Comparison of ENCODE assay signal across 8 mouse cellular contexts in the genomic region with DNA sequence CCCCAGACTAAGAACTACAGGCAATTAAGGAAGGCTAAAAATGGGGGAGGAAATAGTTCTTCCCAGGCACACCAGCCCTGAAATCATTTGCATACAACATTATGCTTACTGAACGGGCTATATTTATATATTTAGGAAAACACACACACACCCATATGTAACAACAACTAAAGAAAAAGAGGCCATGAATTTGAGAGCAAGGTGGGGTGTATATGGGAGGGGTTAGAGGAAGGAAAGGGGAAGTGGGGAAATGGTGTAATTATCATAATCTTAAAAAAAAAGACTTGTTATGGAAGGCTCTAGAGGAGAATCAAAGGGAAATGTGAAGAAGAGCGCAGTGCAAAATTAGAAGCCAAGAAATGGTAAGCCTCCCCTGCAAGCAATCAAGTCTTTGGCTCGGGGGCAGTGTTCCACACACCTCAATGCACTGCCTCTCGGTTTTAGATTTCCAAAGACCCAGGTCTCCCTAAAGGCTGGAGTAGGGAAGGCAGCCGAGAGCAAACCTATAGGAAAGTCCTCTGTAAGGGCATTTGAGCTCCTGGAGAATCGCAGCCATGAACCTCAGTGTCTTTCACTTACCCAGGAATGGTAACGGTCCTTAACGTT. TPM values are rescaled to one million over a fixed set of nuclear protein-coding genes. Genes with fewer than 3 reads are reported as not detected.
A peak's percentile ranks its signal among the peaks of the same experiment; 100 is the strongest.
DNase-seq lines count a peak whose midpoint lies in the region; ATAC-seq and TF ChIP-seq lines count a peak whose summit lies in the region.

No protein-coding gene starts in this region.

- peak overlapping the region; percentile 88 for H3K27ac ChIP-seq in kidney, embryonic 16.5 days (ENCODE audit: low read length)
- H3K27ac ChIP-seq in brown adipose tissue, adult 24 weeks (replicated peaks; ENCODE audit: low read depth, low read length) = peak overlapping the region; percentile 94

- H3K9ac ChIP-seq in kidney, embryonic 16.5 days (replicated peaks; ENCODE audit: low read length) = peak overlapping the region; percentile 88

- peaks cover 17% of the 10 kb centered on the region for H3K4me1 ChIP-seq in kidney, embryonic 16.5 days (ENCODE audit: insufficient read depth, low read length)
- peaks cover 2% of the 10 kb centered on the region; the same call in 1 of the 2 replicates for H3K4me1 ChIP-seq in brown adipose tissue, adult 24 weeks (ENCODE audit: control insufficient read depth, insufficient read depth, insufficient read length, low read length)

- peaks cover 4% of the 10 kb centered on the region; the same call in 1 of the 2 replicates for H3K36me3 ChIP-seq in kidney, embryonic 16.5 days (ENCODE audit: insufficient read depth, low read length)
- H3K36me3 ChIP-seq in myocyte (ENCODE audit: control insufficient read depth, insufficient read depth) = peaks cover 8% of the 10 kb centered on the region

- 11% methylated on average over 8 of the region's 8 CpGs for WGBS in kidney, embryonic 16.5 days

- no peaks in the 10 kb centered on the region for H3K27me3 ChIP-seq in kidney, embryonic 16.5 days (ENCODE audit: insufficient read depth, low read length)
- no peaks in the 10 kb centered on the region for H3K27me3 ChIP-seq in myocyte (ENCODE audit: control insufficient read depth, insufficient read depth, insufficient read length)

- H3ac ChIP-seq in myocyte (ENCODE audit: control insufficient read depth, insufficient read length) = peak overlapping the region; percentile 36

- peak overlapping the region; percentile 60 for H3K4me2 ChIP-seq in kidney, embryonic 16.5 days (replicated peaks; ENCODE audit: low read depth, low read length)
- H3K4me2 ChIP-seq in myocyte (ENCODE audit: low read depth) = peak overlapping the region; percentile 82

- DNase-seq in kidney, postnatal 14 days = no peak
- DNase-seq in ovary, postnatal 14 days (ENCODE audit: low spot score) = no peak
- DNase-seq in embryo, embryonic 11 days = no peak
- no peak for DNase-seq in ovary, adult 18-20 months (ENCODE audit: low spot score)

- peak overlapping the region; percentile 81 for H3K4me3 ChIP-seq in kidney, embryonic 16.5 days (ENCODE audit: low read length)
- H3K4me3 ChIP-seq in brown adipose tissue, adult 24 weeks (ENCODE audit: insufficient read depth, low read depth, low read length) = peak overlapping the region; percentile 77
- H3K4me3 ChIP-seq in myocyte = peak overlapping the region; percentile 68

- peaks cover 64% of the 10 kb centered on the region for H3K79me2 ChIP-seq in myocyte (ENCODE audit: control insufficient read depth, insufficient read depth)

- no peak for TF ChIP-seq POLR2A in myocyte (IDR thresholded peaks at IDR 0.05; ENCODE audit: insufficient read length, low read depth)

- peak; percentile 50 for ATAC-seq in kidney, embryonic 16.5 days (ENCODE audit: low FRiP score, low TSS enrichment)
- ATAC-seq in inflammation-experienced regulatory T-cells, adult 6 months = peak; percentile 3

- H3K9me3 ChIP-seq in kidney, embryonic 16.5 days (ENCODE audit: low read length) = no peaks in the 10 kb centered on the region

TF ChIP-seq in myocyte, 11 proteins besides CTCF, POLR2A, EP300 and RAD21:
- TF ChIP-seq POLR2AphosphoS2 (IDR thresholded peaks at IDR 0.05; ENCODE audit: insufficient read length, low read depth) = no peak

RNA-seq across cellular contexts. Expression of a gene that starts 0.3 kb away (rescaled TPM):
- 50.7 and 51.9 TPM in 2 replicates for polyA plus RNA-seq in kidney, embryonic 16.5 days (2015; fragmentation: Nextera tagmentation; extraction: Ambion mirVana)
- 52.6 and 57.2 TPM in 2 replicates for polyA plus RNA-seq in brown adipose tissue, adult 24 weeks (2012; ENCODE audit: insufficient read depth, insufficient read length, missing spikeins)
- polyA plus RNA-seq in inflammation-experienced regulatory T-cells, adult 6 months (2017; shearing (Covaris generic)) = 100 to 1,000 TPM in 2 of 3 experiments, 10 to 100 TPM in 1; 63.6 to 113 (median 106) TPM
- 77.1 TPM for polyA plus RNA-seq in myocyte (2012; fragmentation: generic; extraction: Trizol)

RNA-seq across cellular contexts. Expression of a gene that starts 0.5 kb away (rescaled TPM):
- polyA plus RNA-seq in kidney, embryonic 16.5 days (2015; fragmentation: Nextera tagmentation; extraction: Ambion mirVana) = 161 and 201 TPM in 2 replicates
- polyA plus RNA-seq in brown adipose tissue, adult 24 weeks (2012; ENCODE audit: insufficient read depth, insufficient read length, missing spikeins) = 25.6 and 25.9 TPM in 2 replicates
- 10 to 100 TPM; 19.9 to 27.5 (median 25.4) TPM for polyA plus RNA-seq in inflammation-experienced regulatory T-cells, adult 6 months (2017; shearing (Covaris generic))
- polyA plus RNA-seq in myocyte (2012; fragmentation: generic; extraction: Trizol) = 199 TPM
